Mouse (Mus musculus): ENCODE measurements around the gene Iqschfp.

- TF ChIP-seq CTCF (IDR thresholded peaks at IDR 0.05) (no peak), EP300 (IDR thresholded peaks at IDR 0.05) (no peak)
Observed at GRCm38 (mm10) chr3:68356516-68356915, 464.5 kb downstream of the Iqschfp start.

Measured in lung, postnatal 0 days (tissue).